Mouse (Mus musculus): ENCODE measurements around the gene Emc10. TPM values are rescaled to one million over a fixed set of nuclear protein-coding genes. Genes with fewer than 3 reads are reported as not detected.

Gene Emc10
- total RNA-seq, 1 experiment from 2014 or later, result 38.8 TPM

DNA sequence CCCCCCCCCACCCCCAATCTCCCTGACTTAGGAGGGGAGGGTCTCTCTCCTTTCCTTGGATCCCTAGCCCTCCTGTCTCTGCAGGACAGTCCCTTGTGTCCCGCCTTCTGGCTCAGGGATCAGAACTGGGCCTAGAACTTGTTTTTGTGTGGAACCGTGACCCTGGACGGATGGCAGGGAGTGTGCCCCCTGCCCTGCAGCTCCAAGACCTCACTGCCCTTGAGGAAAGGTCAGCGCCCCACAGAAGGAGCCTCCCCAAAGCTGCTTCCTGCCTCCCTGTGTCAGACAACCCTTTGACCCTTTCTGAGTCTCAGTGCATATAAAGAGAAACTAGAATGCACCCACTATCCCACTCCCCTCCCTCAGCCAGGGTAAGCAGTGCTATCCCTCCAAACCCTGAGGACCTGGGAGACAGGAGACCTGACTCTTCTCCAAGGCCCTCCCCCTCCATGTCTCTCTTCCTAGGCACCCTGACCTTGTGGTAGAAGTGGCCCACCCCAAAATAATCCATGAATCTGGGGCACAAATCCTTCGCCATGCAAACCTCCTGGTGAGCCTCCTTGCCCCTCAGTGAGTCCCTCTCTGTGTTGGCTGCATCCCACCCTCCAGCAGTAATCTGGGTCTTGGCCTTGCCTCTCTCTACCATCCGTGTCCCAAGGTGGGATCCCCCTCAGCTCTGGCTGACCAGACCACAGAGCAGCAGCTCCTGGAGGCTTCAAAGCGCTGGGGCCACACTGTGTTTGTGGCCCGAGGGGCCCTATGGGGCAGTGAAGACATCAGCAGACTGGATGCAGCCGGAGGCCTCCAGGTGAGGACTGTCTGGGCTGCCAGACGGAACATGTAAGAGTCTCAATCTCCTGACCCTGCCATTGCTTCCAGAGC is 30.1 kb downstream of the Emc10 start:
- no peak for ATAC-seq (replicated peaks; ENCODE audit: low read depth, poor library complexity, severe bottlenecking)

DNA sequence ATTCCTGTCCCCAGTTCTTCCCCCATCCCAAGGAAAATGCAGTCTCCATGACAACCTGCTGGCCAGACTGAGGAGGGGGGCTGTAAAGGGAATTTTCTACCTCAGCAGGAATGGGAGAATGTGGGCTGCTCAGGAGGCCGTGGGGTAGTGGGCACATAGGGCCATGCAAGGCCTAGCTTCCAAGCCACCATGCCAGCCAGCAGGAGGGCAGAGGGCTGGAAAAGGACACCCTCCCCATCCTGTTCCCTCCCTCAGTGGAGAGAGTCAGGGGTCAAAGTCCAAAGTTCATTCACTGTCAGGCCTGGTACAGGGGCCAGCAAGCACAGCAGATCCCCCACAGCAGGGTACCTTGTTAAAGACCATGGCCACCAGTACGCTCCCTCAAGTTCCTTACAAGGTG is 31.2 kb downstream of the Emc10 start, which contains the start of gene Aspdh:
Gene Aspdh (plus strand): TSS at position 281 of the 400 bp plus-strand sequence.
- no peak for ATAC-seq (replicated peaks; ENCODE audit: low read depth, poor library complexity, severe bottlenecking)

DNA sequence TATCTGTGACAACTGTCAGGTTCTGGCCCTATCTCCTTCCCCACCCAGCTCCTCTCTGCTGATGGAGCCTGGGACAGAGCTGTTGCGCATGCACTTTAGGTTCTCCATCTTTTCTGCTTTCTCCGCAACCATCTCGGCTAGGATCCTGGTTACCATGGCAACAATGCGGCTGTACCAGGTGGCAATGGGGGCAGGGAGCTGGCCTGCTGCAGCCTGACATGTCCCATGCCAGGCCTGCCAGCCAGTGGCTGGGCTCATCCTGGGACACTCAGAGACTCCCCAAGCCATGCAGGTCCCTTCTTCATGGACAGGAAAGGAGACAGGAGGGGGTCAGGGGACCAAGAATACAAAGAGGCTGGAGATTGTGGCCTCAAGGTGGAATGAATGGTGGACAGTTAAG is 31.8 kb downstream of the Emc10 start:
- no peak for ATAC-seq (replicated peaks; ENCODE audit: low read depth, poor library complexity, severe bottlenecking)

DNA sequence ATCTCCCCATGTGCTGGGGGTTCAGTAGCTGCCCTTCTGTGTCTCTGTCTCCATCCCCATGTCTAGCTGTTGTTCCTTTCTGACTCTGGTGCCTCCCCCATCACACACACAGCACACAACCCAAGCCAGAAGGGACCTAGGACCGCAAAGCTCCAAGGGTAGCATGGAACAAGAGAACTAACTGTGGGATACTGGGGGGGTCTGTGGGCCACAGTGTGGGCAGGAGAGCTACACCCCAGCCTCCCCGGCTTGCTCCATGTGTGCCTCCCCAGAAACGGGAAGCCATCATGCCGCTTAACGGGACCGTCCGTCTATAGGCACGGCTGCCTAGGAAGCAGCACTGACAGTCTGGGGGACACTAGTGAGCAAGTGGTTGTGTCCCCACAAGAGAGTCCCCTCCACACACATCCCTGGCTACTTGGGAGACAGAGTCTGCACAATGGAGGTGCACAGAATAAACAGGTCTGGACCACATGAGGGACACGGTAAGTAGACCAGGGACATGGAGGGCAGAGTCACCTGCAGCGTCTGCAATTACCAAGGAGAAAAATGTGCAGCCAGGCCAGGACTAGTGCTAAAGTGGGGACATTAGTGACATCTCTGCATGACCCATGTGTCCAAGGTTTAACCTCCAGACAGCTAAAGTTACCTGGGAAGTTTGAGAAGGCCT is 32.6 kb downstream of the Emc10 start:
- ATAC-seq (replicated peaks; ENCODE audit: low read depth, poor library complexity, severe bottlenecking), result no peak

DNA sequence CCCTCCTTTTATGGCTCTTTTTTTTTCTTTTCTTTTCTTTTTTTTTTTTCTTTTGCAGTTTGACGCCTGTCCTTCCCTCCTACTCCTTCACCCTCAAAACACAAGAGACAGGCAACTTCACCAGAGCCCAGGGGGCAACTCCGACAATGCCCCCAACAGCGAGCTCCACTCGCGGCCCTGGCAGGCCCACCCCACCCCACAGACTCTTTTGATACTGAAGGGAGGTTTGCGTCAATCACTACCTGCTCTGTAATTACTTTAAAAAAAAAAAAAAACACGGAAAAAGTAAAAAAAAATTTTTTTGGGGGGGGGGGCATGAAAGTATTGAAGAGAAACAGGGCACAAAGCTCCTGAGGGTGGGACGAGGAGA is 33.3 kb downstream of the Emc10 start:
- ATAC-seq (replicated peaks; ENCODE audit: low read depth, poor library complexity, severe bottlenecking), result no peak

DNA sequence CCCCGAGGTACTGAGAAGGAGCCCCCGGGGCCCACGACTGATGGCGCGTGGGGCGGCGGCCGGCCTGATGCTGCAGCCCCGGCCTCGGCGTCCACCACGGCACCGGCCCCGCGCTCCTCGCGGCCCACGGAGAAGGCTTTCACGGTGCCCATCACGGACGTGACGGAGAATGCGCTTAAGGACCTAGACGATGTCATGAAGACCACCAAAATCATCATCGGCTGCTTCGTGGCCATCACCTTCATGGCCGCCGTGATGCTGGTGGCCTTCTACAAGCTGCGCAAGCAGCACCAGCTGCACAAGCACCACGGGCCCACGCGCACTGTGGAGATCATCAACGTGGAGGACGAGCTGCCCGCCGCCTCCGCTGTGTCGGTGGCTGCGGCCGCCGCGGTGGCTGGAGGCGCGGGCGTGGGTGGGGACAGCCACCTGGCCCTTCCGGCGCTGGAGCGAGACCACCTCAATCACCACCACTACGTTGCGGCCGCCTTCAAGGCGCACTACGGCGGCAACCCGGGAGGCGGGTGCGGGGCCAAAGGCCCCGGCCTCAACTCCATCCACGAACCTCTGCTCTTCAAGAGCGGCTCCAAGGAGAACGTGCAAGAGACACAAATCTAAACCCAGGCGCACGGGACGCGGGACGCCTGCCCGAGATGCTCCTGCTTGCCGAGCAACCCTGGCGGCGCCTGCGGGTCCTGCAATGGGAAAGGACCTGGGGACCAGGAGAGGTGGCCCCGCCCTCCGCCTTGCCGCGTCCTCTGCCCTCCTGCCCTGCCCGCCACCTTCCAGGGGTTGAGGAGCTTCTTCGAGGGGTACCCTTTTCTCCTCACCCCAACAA is 33.9 kb downstream of the Emc10 start:
- ATAC-seq (replicated peaks; ENCODE audit: low read depth, poor library complexity, severe bottlenecking), result peak; percentile 72

DNA sequence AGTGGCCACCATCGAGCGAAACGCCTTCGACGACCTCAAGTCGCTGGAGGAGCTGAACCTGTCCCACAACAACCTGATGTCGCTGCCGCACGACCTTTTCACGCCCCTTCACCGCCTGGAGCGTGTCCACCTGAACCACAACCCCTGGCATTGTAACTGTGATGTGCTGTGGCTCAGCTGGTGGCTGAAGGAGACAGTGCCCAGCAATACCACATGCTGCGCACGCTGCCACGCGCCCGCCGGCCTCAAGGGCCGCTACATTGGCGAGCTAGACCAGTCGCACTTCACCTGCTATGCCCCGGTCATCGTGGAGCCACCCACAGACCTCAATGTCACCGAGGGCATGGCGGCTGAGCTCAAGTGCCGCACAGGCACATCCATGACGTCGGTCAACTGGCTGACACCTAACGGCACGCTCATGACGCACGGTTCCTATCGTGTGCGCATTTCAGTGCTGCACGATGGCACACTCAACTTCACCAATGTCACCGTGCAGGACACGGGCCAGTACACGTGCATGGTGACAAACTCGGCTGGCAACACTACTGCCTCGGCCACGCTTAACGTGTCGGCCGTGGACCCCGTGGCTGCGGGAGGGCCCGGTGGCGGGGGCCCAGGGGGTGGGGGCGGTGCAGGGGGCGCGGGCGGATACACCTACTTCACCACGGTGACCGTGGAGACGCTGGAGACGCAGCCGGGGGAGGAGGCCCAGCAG is 34.7 kb downstream of the Emc10 start:
- ATAC-seq (replicated peaks; ENCODE audit: low read depth, poor library complexity, severe bottlenecking), result no peak

DNA sequence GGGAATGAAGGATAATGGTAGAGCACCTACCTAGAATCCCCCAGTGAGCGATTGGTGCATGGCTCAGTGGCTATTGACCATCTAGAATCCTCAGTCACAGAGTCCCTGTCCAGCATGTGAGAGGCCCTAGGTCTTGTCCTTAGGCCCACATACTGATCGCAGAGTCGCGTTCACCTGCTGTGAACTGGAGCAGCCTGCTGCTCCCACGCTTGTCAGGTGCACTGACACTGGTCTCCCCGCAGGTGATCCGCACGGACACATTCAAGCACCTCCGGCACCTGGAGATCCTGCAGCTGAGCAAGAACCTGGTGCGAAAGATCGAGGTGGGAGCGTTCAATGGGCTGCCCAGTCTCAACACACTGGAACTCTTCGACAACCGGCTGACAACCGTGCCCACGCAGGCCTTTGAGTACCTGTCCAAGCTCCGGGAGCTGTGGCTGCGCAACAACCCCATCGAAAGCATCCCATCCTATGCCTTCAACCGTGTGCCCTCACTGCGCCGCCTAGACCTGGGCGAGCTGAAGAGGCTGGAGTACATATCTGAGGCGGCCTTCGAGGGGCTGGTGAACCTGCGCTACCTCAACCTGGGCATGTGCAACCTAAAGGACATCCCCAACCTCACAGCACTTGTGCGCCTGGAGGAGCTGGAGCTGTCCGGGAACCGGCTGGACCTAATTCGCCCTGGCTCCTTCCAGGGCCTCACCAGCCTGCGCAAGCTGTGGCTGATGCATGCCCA is 35.4 kb downstream of the Emc10 start:
- no peak for ATAC-seq (replicated peaks; ENCODE audit: low read depth, poor library complexity, severe bottlenecking)

DNA sequence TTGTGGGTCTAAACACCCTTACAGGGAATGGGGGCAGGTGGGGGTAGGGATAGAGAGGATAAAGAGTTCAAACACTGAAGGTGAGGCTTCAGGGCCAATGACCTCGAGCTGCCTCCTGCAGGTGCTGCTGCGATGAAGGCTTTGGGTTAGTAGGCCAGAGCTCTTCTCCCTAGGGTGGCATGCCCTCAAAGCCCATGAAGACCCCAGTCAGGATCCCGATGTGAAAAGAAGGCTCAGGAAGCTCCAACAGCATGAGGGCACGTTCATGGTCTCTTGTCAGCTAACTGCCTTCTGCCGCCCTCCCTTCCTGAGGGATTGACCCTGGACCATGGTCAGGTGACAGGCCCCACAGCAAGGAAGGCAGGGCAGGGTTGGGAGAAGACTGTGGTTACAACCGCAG is 36.3 kb downstream of the Emc10 start:
- no peak for ATAC-seq (replicated peaks; ENCODE audit: low read depth, poor library complexity, severe bottlenecking)

DNA sequence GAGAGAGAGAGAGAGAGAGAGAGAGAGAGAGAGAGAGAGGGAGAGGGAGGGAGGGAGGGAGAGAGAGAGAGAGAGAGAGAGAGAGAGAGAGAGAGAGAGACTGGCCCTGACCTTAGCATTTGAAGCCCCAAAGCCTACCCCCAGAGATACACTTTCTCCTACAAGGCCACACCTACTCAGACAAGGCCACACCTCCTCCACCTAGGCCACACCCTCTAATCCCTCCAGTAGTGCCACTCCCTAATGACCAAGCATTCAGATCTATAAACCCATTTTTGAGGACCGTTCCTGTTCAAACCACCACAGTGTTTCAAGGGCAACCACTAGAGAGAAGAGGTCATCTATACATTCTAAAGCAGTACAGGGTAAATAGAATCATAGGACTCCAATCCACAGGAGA is 40.0 kb downstream of the Emc10 start:
- no peak for ATAC-seq (replicated peaks; ENCODE audit: low read depth, poor library complexity, severe bottlenecking)

DNA sequence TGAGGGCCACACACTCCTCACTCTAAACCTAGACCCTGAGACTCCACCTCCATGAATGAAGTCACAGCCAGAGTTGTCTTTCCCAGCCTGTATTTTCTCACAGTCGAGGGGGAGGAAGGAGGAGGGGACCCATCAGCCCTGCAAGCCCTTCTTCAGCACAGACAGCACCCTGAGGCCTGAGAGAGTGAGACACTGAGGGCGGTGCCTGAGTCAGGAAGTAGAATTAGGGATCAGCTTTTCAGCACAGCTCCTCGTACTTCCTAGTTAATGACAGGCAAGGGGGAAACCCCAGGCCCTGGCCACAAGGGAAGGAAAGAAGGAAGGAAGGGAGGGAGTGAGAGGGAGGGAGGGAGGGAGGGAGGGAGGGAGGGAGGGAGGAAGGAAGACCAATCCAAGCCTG is 43.1 kb downstream of the Emc10 start:
- peak; percentile 82 for ATAC-seq (replicated peaks; ENCODE audit: low read depth, poor library complexity, severe bottlenecking)

DNA sequence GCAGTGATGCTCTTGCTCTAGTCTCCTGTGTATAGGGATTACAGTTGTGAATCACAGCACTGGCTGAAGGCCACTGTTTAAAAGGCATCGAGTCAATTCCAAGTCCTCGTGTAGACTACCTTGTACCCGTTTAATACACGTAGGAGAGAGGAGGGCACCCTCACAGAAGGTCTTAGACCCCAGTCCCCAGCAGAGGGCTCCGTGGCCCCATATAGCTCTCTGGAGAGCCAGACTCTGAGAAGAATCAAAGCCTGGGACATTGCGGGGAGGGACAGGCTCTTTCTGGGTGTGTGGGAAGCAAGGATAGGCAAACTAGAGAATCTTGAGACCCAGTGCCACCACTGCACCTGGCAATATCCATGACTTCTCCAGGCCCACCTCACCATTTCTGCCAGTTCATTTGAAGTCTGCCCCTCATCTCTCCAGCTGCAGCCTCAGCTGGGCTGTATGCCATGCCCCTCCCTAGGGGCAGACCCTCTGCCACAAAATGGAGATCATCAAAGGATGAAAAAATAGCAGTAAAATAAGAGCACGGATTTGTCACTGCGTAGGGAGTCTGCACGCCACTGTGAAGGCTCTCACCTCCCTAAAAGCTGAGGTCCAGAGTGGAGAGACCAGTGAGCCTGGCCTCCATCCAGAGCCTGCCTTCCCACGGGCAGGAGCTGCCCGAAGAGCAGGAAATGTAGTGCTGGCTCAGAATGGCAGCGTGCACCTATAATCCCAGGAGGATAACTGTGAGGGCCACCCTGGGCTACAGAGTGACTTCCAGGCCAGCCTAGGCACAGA is 50.1 kb downstream of the Emc10 start:
- no peak for ATAC-seq (replicated peaks; ENCODE audit: low read depth, poor library complexity, severe bottlenecking)

DNA sequence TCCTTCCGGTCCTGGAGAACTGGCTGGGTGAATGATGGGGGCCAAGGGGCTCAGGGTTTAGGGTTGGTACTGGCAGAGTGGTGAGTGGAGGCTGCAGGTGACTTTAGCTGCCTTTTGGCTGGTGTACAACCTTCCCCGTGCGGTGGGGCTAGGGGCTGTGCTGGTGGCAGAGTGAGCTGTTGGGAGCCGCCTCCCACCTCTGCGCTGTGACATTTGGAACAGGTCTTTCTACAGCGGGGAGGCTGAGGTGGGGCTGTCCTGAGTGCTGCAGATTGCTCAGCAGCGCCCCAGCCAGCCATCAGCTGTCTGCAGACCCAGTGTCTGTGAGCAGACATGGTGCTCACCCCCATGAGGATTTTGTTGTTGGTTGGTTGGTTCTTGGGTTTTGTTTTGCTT is 50.8 kb downstream of the Emc10 start:
- ATAC-seq (replicated peaks; ENCODE audit: low read depth, poor library complexity, severe bottlenecking), result no peak

DNA sequence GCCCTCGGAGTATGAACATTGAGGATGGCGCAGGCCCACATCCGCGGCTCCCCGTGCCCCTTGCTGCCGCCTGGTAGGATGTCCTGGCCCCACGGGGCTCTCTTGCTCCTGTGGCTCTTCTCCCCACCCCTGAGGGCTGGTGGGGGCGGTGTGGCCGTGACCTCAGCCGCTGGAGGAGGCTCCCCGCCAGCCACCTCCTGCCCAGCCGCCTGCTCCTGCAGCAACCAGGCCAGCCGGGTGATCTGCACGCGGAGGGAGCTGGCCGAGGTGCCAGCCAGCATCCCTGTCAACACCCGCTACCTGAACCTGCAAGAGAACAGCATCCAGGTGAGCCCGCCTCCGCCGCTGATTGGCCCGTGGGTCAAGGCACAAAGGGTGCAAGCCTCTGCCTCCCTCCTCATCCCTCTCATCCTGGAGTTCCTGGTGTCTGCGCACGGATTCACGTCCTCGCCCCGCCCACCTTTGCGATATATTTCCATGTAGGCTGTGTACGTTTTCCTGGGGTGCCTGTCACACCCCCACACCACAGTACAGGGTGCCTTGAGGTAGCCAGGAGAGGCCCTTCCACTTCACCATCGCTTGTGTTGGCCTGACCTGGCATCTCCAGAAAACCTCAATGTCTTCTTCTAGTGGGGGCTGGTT is 51.3 kb downstream of the Emc10 start:
- ATAC-seq (replicated peaks; ENCODE audit: low read depth, poor library complexity, severe bottlenecking), result no peak

DNA sequence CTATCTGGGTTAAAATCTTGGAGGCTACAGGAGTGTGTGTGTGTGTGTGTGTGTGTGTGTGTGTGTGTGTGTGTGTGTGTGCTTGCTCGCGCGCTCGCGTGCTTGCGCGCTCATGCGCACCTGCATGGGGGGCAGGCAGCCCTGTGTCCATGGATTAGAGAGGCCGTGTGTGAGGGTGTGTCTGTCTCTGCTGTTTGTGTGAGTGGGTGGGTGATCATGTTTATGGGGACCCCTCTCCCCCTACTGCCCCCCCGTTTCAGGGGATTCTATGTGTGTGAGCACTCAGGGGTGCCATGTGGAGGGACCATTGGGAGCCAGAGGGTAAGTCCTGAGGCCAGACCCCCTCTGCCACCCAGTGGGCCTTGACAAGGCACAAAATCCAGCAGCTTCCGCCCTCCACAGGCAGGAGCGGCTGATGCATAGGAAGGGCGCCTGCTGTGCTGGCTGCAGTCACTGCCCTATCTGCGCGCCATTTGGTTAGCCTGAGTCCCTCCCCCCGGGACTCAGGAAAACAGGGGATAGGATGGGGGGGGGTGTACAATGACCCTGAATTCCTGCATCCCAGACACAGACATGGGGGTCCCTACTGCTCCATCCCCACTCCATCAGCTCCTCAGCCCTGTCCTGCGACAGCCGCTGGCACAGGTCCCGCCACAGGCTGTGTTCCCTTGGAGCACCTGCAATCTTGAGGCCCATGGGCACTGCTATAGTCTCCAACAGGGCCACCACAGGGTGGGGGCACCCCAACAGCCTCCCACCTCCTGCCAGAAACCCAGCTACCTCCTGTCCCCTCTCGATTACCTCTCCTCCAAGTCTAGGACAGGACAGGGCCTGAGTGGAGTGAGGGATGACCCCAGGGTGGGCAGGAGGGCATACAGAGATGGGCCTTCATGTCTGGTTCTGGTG is 52.8 kb downstream of the Emc10 start:
- no peak for ATAC-seq (replicated peaks; ENCODE audit: low read depth, poor library complexity, severe bottlenecking)

DNA sequence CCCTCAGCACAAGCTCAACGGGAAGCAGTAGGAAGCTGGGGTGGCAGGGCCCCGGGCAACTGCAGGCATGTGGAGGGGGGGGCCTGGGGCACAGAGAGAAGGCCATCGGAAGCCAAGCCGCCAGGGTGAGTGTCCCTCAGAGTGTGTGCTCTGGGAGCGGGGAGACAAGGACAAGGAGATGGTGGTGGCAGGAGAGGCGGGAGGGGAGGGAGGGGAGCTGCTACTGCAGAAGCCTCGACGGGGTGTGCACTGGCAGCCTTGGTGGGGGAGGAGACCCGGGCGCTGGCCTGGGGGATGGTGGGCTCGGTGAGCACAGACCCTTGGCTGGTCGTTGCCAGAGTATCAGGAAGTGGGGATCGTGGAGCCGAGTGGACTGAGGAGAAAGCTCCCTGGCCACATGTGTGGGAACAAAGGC is 53.9 kb downstream of the Emc10 start:
- ATAC-seq (replicated peaks; ENCODE audit: low read depth, poor library complexity, severe bottlenecking), result no peak

DNA sequence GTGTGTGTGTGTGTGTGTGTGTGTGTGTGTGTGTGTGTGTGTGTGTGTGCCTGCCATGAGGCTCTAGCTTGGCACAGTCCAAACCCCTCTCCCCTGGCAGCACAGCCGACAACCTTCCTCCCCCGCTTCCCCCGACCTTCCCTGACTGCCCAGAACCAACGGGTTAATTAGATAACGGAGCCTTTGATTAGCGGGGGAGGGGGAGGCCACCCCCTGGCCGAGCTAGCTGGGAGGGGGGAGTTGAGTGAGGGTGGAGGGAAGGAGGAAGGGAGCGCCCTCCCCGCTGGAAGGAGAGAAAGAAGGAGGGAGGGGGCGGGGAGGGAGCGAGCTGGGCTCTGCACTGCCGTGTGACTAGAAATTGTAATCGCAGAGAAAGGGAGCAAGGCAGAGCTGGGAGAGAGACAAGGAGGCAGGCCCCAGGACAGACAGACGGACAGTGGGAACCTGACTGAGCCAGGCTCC is 54.6 kb downstream of the Emc10 start:
- ATAC-seq (replicated peaks; ENCODE audit: low read depth, poor library complexity, severe bottlenecking), result no peak; the same call in 1 of the 2 replicates
